Comparison of ENCODE assay signal across 22 mouse cellular contexts in the genomic region with DNA sequence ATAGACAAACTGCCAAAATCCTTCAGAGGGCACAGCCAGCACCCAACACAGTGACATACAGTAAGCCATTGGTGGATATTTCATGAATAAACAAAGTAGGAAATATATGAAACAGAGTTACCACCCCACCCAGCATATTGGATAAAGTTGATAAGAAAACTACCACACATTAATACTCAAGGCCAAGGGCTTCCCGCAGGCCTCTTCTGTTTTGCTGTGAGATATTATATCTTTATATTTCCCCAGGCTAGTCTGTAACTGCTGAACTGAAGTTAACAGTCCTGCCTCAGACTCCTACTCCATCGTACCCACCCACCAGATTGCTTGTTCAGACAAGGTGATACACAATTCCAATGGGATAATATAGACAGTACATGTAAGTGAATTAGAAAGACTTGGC.
"Had no signal": no experiment of that assay in that cellular context is flagged by ENCODE, and none has a peak within 500 bp of the region (broad histone marks: within the 10 kb centered on the region; RNA-seq: fewer than 3 reads in every experiment).

No protein-coding gene starts in this region.

- H3K9ac ChIP-seq: intestine, embryonic 15.5 days; limb, embryonic 12.5 days; limb, embryonic 15.5 days; liver, embryonic 15.5 days; lung, embryonic 14.5 days; neural tube, embryonic 13.5 days; stomach, embryonic 15.5 days had no signal

- H3K4me3 ChIP-seq: intestine, embryonic 15.5 days; limb, embryonic 12.5 days; limb, embryonic 15.5 days; liver, embryonic 15.5 days; megakaryocyte, embryonic 14.5 days; midbrain, embryonic 13.5 days; myocyte; neural tube, embryonic 13.5 days; stomach, embryonic 15.5 days had no signal

- H3K36me3 ChIP-seq: intestine, embryonic 15.5 days; limb, embryonic 12.5 days; limb, embryonic 15.5 days; liver, embryonic 15.5 days; midbrain, embryonic 13.5 days; neural tube, embryonic 13.5 days; stomach, embryonic 15.5 days had no signal

- H3K9me3 ChIP-seq: intestine, embryonic 15.5 days; limb, embryonic 12.5 days; limb, embryonic 15.5 days; liver, embryonic 15.5 days; megakaryocyte, embryonic 14.5 days; midbrain, embryonic 13.5 days; neural tube, embryonic 13.5 days; stomach, embryonic 15.5 days had no signal

- H3K4me1 ChIP-seq: limb, embryonic 15.5 days had no signal

- ATAC-seq: intestine, embryonic 15.5 days; lung, postnatal 0 days; midbrain, embryonic 16.5 days had no signal

- H3K4me2 ChIP-seq: intestine, embryonic 15.5 days; limb, embryonic 12.5 days; limb, embryonic 15.5 days; liver, embryonic 15.5 days; lung, embryonic 14.5 days; midbrain, embryonic 13.5 days; neural tube, embryonic 13.5 days; stomach, embryonic 15.5 days had no signal

- DNase-seq: kidney, adult 11 months; kidney, adult 8-10 months; kidney, postnatal 14 days; kidney, postnatal 4 days; left cerebral cortex, postnatal 4 days; lung, embryonic 14.5 days; retina, postnatal 1 day; right cerebral cortex, postnatal 25 days; spleen, adult 18-20 months; thymus, postnatal 36 days had no signal

- H3K27ac ChIP-seq: intestine, embryonic 15.5 days; limb, embryonic 12.5 days; limb, embryonic 15.5 days; liver, embryonic 15.5 days; macrophage; midbrain, embryonic 13.5 days; neural tube, embryonic 13.5 days; stomach, embryonic 15.5 days had no signal

- H3K27me3 ChIP-seq: intestine, embryonic 15.5 days; limb, embryonic 12.5 days; limb, embryonic 15.5 days; liver, embryonic 15.5 days; megakaryocyte, embryonic 14.5 days; midbrain, embryonic 13.5 days; stomach, embryonic 15.5 days had no signal
